Mouse (Mus musculus): ENCODE measurements around the gene Tbc1d1. TPM values are rescaled to one million over a fixed set of nuclear protein-coding genes. Genes with fewer than 3 reads are reported as not detected.

Tbc1d1 gene
- polyA plus RNA-seq, 1 experiment from 2014 or later, result 33.4 TPM

DNA sequence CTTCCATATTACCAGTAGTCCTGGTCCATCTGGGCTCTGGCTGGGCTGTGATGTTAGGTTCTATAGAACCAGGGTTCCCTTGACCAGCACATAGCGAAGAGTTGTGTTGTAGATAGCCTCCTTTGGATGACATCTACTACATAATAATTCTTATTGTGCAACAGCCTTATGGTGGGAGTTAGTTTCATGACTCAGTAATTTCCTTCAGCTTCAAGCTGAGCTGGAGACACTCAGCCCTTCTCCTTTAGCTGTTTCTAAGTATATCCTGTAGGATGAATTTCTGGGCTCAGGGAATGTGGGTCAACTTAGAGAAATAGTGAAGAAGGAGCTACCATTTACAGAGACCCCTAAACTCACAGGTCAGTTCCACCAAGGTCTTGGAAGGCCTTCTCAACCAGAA, 2.8 kb upstream of the Tbc1d1 start:
- no peak overlapping the region for H3K4me3 ChIP-seq (ENCODE audit: control insufficient read depth in 1 of 2, insufficient read depth in 1 of 2, low read depth in 1 of 2, low read length in 2 of 2)
- peaks cover 20 to 25% of the 10 kb centered on the region in 2 experiments for H3K4me1 ChIP-seq (ENCODE audit: control insufficient read depth in 2 of 2, insufficient read depth in 2 of 2, low read length in 2 of 2)
- H3K27me3 ChIP-seq (ENCODE audit: control insufficient read depth, insufficient read depth, low read length), result 0 out of 2 replicates have a peak, but pooled peaks cover under 1% of the 10 kb centered on the region
- no peak overlapping the region for H3K27ac ChIP-seq (replicated peaks in 1 of 2; ENCODE audit: control insufficient read depth in 1 of 2, insufficient read depth in 1 of 2, low read depth in 2 of 2, low read length in 2 of 2)
- no peaks in the 10 kb centered on the region for H3K36me3 ChIP-seq (ENCODE audit: control insufficient read depth, insufficient read depth, low read length)
- H3K4me2 ChIP-seq (ENCODE audit: low read length), result no peak overlapping the region
- ATAC-seq (ENCODE audit: insufficient number of reproducible peaks, insufficient read depth, low FRiP score, low read depth), result no peak
- no peaks in the 10 kb centered on the region for H3K9me3 ChIP-seq (ENCODE audit: control insufficient read depth, low read length)
- 93% methylated on average over 1 of the region's 1 CpGs for WGBS
- no peak overlapping the region for H3K9ac ChIP-seq (ENCODE audit: low read length)

DNA sequence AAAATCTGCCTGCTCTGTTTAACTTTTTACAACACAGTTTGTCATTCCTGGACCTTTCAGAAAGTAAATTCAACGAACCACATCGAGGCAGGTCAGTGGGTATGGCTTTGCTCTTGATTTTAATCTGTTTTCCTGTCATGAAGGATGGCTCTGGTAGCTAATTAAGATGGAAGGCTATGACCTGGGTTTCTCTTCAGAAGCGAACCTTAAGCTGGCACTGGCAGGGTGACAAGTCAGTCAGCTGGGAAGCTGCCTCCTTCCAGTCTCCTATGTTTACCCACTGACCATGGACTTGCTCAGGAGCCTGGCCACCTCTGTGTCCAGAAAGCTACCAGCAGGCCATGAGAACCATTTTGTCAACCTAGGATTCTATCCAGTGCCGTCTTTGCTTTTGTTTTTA, 474 bp downstream of the Tbc1d1 start:
- peak overlapping the region; percentile 81 to 83 for H3K27ac ChIP-seq (replicated peaks in 1 of 2; ENCODE audit: control insufficient read depth in 1 of 2, insufficient read depth in 1 of 2, low read depth in 2 of 2, low read length in 2 of 2)
- no peaks in the 10 kb centered on the region for H3K36me3 ChIP-seq (ENCODE audit: control insufficient read depth, insufficient read depth, low read length)
- no peaks in the 10 kb centered on the region for H3K9me3 ChIP-seq (ENCODE audit: control insufficient read depth, low read length)
- H3K4me1 ChIP-seq (ENCODE audit: control insufficient read depth in 2 of 2, insufficient read depth in 2 of 2, low read length in 2 of 2), result peaks cover 24 to 26% of the 10 kb centered on the region in 2 experiments
- peak overlapping the region; percentile 67 for H3K9ac ChIP-seq (ENCODE audit: low read length)
- 20% methylated on average over 4 of the region's 4 CpGs for WGBS
- H3K4me2 ChIP-seq (ENCODE audit: low read length), result peak overlapping the region; percentile 67
- H3K27me3 ChIP-seq (ENCODE audit: control insufficient read depth, insufficient read depth, low read length), result 0 out of 2 replicates have a peak, but pooled peaks cover 5% of the 10 kb centered on the region
- no peak for ATAC-seq (ENCODE audit: insufficient number of reproducible peaks, insufficient read depth, low FRiP score, low read depth)
- H3K4me3 ChIP-seq (ENCODE audit: control insufficient read depth in 1 of 2, insufficient read depth in 1 of 2, low read depth in 1 of 2, low read length in 2 of 2), result peak overlapping the region; percentile 15 to 26; a peak in 3 of 4 replicates

DNA sequence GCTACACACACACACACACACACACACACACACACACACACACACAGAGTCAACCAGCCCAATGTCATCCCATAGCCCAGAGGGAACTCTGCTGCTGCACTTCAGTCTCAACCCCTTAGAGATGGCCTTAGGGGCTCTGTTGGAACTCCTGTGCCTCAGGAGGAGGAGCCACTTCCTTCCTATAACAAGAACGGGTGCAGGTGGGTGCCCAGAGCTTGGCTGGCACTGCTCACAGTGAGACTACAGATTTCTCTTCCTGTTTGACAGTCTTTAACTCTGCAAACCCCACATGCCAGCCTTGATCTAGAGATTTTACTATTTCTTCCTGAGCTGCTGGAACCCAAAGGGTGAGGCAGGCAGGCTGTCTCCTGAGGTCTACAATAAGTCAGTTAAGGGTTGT, 1.8 kb downstream of the Tbc1d1 start:
- Histone ChIP-seq H3K27ac (replicated peaks in 1 of 2; ENCODE audit: control insufficient read depth in 1 of 2, insufficient read depth in 1 of 2, low read depth in 2 of 2, low read length in 2 of 2) (no peak overlapping the region), H3K9ac (ENCODE audit: low read length) (no peak overlapping the region), H3K27me3 (ENCODE audit: control insufficient read depth, insufficient read depth, low read length) (0 out of 2 replicates have a peak, but pooled peaks cover 5% of the 10 kb centered on the region), H3K4me3 (ENCODE audit: control insufficient read depth in 1 of 2, insufficient read depth in 1 of 2, low read depth in 1 of 2, low read length in 2 of 2) (no peak overlapping the region), H3K9me3 (ENCODE audit: control insufficient read depth, low read length) (no peaks in the 10 kb centered on the region), H3K36me3 (ENCODE audit: control insufficient read depth, insufficient read depth, low read length) (no peaks in the 10 kb centered on the region), H3K4me2 (ENCODE audit: low read length) (no peak overlapping the region), H3K4me1 (ENCODE audit: control insufficient read depth in 2 of 2, insufficient read depth in 2 of 2, low read length in 2 of 2) (peaks cover 24 to 26% of the 10 kb centered on the region in 2 experiments)
- no peak for ATAC-seq (ENCODE audit: insufficient number of reproducible peaks, insufficient read depth, low FRiP score, low read depth)
- 40% methylated on average over 1 of the region's 1 CpGs for WGBS

DNA sequence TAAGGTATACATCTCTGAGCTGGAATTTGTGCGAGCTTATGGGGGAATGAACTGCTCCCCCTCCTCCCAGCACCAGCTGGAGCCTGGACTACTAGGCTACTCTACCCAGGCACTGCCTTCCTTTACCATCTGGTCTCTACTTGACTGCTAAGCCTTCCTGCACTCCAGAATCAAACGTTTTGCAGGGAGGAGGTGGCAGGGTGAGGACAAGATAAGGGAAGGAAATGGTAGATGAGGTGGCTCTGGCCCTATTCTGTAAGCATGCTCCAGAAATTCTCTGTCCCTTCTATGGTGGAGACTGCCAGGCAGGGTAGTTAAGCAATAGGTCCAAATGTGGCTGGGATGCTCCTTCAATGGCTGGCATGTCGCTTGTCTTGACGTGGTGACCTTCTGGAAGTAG, 2.4 kb downstream of the Tbc1d1 start:
- no peak overlapping the region for H3K27ac ChIP-seq (replicated peaks in 1 of 2; ENCODE audit: control insufficient read depth in 1 of 2, insufficient read depth in 1 of 2, low read depth in 2 of 2, low read length in 2 of 2)
- no peak for ATAC-seq (ENCODE audit: insufficient number of reproducible peaks, insufficient read depth, low FRiP score, low read depth)
- H3K4me1 ChIP-seq (ENCODE audit: control insufficient read depth in 2 of 2, insufficient read depth in 2 of 2, low read length in 2 of 2), result peaks cover 24 to 26% of the 10 kb centered on the region in 2 experiments
- no peak overlapping the region for H3K4me3 ChIP-seq (ENCODE audit: control insufficient read depth in 1 of 2, insufficient read depth in 1 of 2, low read depth in 1 of 2, low read length in 2 of 2)
- H3K36me3 ChIP-seq (ENCODE audit: control insufficient read depth, insufficient read depth, low read length), result no peaks in the 10 kb centered on the region
- H3K9me3 ChIP-seq (ENCODE audit: control insufficient read depth, low read length), result no peaks in the 10 kb centered on the region
- H3K27me3 ChIP-seq (ENCODE audit: control insufficient read depth, insufficient read depth, low read length), result 0 out of 2 replicates have a peak, but pooled peaks cover 5% of the 10 kb centered on the region
- H3K9ac ChIP-seq (ENCODE audit: low read length), result no peak overlapping the region
- H3K4me2 ChIP-seq (ENCODE audit: low read length), result peak overlapping the region; percentile 75
- 54% methylated on average over 4 of the region's 4 CpGs for WGBS

DNA sequence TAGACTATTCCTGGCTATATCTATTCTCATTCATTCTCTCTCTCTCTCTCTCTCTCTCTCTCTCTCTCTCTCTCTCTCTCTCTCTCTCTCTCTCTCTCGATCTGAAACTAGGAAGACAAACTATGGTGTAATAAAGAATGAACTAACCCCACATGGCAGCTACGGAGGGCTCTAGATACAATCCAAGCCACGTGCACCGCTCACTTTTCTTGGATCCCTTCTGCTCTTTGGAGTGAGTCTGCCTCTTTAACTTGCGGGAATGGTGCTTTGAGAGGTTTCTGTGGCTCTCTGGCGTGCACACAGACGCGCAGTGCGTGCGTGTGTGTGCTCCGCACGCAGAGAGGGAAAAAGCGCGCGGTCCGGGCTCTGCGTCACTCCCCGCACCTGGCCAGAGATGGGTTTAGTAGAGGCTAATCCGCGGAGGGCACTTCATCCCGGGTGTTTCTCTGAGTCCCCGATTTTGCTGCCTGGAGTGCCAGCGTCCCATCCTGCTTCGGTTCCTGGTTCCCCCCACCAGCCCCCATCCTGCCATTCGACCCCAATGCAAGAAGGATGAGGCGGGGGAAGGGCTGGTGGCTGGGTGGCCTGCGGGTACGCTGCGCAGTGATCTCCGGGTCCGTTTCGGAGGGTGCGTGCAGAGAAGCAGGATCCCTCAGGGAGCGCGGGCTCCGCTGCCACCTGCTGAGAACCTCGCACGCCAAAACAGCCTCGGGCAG, 3.1 kb downstream of the Tbc1d1 start:
- 0 out of 2 replicates have a peak, but pooled peaks cover 5% of the 10 kb centered on the region for H3K27me3 ChIP-seq (ENCODE audit: control insufficient read depth, insufficient read depth, low read length)
- peaks cover 24 to 26% of the 10 kb centered on the region in 2 experiments for H3K4me1 ChIP-seq (ENCODE audit: control insufficient read depth in 2 of 2, insufficient read depth in 2 of 2, low read length in 2 of 2)
- H3K9me3 ChIP-seq (ENCODE audit: control insufficient read depth, low read length), result no peaks in the 10 kb centered on the region
- H3K36me3 ChIP-seq (ENCODE audit: control insufficient read depth, insufficient read depth, low read length), result no peaks in the 10 kb centered on the region
- H3K4me3 ChIP-seq (ENCODE audit: control insufficient read depth in 1 of 2, insufficient read depth in 1 of 2, low read depth in 1 of 2, low read length in 2 of 2), result peak overlapping the region; percentile 69 to 86
- peak overlapping the region; percentile 81 for H3K9ac ChIP-seq (ENCODE audit: low read length)
- no peak for ATAC-seq (ENCODE audit: insufficient number of reproducible peaks, insufficient read depth, low FRiP score, low read depth)
- H3K27ac ChIP-seq (replicated peaks in 1 of 2; ENCODE audit: control insufficient read depth in 1 of 2, insufficient read depth in 1 of 2, low read depth in 2 of 2, low read length in 2 of 2), result no peak overlapping the region
- WGBS, result under 1% methylated on average over 39 of the region's 39 CpGs
- peak overlapping the region; percentile 75 for H3K4me2 ChIP-seq (ENCODE audit: low read length)

DNA sequence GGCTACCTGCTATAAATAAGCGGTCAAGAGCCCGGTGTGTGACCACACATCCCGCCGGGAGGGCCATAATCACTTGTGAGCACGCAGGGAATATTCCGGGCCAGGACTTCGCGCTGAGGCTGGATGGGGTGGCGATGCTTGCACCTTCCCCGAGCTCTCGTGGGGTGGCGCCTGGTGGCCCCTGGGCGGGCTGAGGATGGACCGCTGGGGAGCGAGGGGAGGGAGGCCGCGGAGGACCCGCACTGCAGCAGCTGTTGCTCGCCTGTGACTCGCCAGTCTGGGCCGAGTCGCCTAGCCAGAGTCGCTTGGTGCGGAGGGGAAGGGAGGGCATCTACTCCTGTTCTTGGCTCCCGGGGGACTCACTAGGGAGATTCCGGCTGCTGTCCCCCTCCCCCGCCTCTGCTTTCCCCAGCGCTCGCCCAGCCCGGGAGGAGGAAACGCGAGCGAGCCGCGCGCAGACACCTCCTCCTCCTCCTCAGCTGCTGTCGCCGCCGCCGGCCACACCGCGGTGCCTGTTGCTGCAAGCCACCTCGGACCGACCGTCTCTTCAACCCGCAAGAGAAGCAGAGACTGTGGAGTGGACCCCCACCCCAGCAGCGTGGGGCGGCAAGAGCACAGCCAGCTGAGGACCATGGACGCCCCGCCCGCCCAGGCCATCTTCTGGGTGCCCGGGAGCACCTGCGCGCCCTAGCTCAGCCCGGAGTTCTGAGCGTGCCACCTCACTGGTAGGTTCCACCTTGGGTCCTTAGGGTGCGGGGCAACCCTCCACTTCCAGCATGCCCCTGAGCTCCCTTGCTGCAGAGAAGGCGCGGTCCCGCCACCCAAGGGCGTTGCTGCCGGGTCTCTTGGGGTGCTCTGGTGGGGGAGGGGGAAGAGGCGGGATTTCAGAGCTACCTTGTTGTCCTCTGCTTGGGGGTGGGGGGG, 3.9 kb downstream of the Tbc1d1 start:
- Histone ChIP-seq H3K9ac (ENCODE audit: low read length) (peak overlapping the region; percentile 81), H3K4me2 (ENCODE audit: low read length) (peak overlapping the region; percentile 75), H3K36me3 (ENCODE audit: control insufficient read depth, insufficient read depth, low read length) (no peaks in the 10 kb centered on the region), H3K27ac (replicated peaks in 1 of 2; ENCODE audit: control insufficient read depth in 1 of 2, insufficient read depth in 1 of 2, low read depth in 2 of 2, low read length in 2 of 2) (no peak overlapping the region), H3K4me1 (ENCODE audit: control insufficient read depth in 2 of 2, insufficient read depth in 2 of 2, low read length in 2 of 2) (peaks cover 23 to 26% of the 10 kb centered on the region in 2 experiments), H3K27me3 (ENCODE audit: control insufficient read depth, insufficient read depth, low read length) (0 out of 2 replicates have a peak, but pooled peaks cover 5% of the 10 kb centered on the region), H3K4me3 (ENCODE audit: control insufficient read depth in 1 of 2, insufficient read depth in 1 of 2, low read depth in 1 of 2, low read length in 2 of 2) (peak overlapping the region; percentile 69 to 86), H3K9me3 (ENCODE audit: control insufficient read depth, low read length) (no peaks in the 10 kb centered on the region)
- under 1% methylated on average over 44 of the region's 63 CpGs for WGBS
- ATAC-seq (ENCODE audit: insufficient number of reproducible peaks, insufficient read depth, low FRiP score, low read depth), result peak; percentile 60

DNA sequence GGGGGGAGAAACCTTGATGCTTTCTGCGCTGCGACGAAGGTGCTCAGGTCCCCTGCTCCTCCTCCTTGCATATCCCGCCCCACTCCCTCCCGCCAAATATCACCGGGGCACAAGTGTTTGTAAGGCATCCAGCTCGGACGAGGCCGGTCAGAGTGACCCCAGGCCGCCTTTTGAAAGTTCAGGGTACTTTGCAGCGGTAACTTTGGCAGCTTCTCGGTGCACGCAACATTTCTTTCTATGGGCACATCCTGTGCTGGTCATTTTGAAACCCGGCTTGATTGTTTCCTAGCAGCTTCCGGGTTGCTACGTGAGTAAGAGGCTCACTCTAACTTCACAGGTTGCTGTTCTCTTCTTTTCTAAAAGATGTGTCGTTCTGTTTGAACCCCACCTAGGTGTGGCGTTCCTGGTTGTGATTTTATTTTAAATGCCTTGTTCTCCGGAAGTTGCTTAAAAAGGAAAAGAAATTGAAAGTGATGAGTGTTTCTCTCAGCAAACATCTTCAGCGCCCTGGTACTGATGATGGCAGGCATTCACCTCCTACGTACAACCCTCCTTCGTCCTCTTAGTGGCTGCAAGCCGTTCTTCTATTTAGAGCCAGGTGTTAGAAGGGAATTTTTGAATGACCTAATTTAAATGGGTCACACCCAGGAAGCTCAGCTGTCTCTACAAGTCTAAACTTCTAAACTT, 4.7 kb downstream of the Tbc1d1 start:
- H3K4me1 ChIP-seq (ENCODE audit: control insufficient read depth in 2 of 2, insufficient read depth in 2 of 2, low read length in 2 of 2), result peaks cover 18 to 19% of the 10 kb centered on the region in 2 experiments
- no peaks in the 10 kb centered on the region for H3K9me3 ChIP-seq (ENCODE audit: control insufficient read depth, low read length)
- peak overlapping the region; percentile 75 for H3K4me2 ChIP-seq (ENCODE audit: low read length)
- H3K4me3 ChIP-seq (ENCODE audit: control insufficient read depth in 1 of 2, insufficient read depth in 1 of 2, low read depth in 1 of 2, low read length in 2 of 2), result peak overlapping the region; percentile 69 to 86
- H3K27me3 ChIP-seq (ENCODE audit: control insufficient read depth, insufficient read depth, low read length), result 0 out of 2 replicates have a peak, but pooled peaks cover 5% of the 10 kb centered on the region
- H3K9ac ChIP-seq (ENCODE audit: low read length), result peak overlapping the region; percentile 81
- no peaks in the 10 kb centered on the region for H3K36me3 ChIP-seq (ENCODE audit: control insufficient read depth, insufficient read depth, low read length)
- no peak for ATAC-seq (ENCODE audit: insufficient number of reproducible peaks, insufficient read depth, low FRiP score, low read depth)
- no peak overlapping the region for H3K27ac ChIP-seq (replicated peaks in 1 of 2; ENCODE audit: control insufficient read depth in 1 of 2, insufficient read depth in 1 of 2, low read depth in 2 of 2, low read length in 2 of 2)
- under 1% methylated on average over 23 of the region's 23 CpGs for WGBS
